Mouse (Mus musculus): ENCODE measurements around the gene Gpat2.

Gpat2 gene

DNA sequence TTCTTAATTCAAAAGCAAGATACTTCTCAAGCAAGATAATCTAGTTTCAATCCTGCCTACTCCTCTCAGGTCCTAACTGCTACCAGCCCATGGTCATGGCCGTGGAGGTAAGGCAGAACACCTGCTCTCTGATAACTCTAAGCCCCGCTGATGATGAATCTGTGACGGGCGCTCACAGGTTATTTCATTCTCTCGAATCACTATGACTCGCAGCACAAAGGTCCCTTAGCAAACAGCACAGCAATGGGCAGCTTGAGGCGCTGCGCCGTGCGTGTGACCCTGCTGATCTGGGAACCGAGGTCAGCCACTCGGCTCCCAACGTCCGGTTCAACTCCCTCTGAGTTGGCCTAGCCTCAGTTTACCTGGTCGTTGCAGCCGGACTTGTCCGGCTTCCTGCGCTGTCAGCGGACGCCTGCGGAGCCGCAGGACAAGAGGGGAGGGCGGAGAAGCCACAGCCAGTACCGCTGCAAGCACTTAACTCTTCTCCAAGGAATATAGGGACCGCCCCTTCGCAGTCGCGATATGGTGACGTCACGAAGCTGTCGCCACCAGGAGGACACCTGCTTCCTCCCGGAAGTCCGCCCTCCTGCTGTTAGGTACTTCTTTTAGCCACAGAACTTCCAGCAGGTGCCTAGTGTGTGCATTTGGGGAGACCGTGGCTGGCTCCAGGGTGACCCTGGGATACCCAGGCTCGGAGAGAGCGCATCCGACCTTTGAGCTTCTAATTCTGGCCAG lies 19.2 kb downstream of the Gpat2 start, which contains the start of gene Fahd2a:
Fahd2a (minus strand) TSS at position 511 of the 735 bp plus-strand sequence.
- DNase-seq (ENCODE audit: low spot score in 2 of 2): peak; percentile 73 to 79

DNA sequence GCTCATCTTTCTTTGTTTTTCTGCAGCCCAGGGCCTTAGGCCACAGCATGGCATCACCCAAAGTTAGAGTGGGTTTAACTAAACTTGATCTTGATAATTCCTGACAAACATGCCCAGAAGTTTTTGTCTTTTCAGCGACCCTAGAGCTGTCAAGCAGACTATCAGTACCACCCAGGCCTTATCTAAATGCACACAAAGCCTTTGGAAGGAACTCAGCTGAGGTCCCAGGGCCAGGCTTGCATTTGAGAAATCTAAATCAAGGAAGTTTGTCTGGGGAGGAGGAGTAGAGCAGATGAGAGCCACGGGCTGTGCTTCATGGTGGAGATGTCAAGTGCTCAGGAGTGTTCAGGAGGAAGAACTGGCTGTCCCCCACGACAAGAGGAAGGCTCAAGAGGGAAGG lies 21.8 kb downstream of the Gpat2 start:
- no peak for DNase-seq (ENCODE audit: low spot score in 2 of 2)

- DNase-seq (ENCODE audit: low spot score in 2 of 2): no peak
Observed at GRCm38 (mm10) chr2:127449691-127450090, 24.7 kb downstream of the Gpat2 start.

GRCm38 (mm10) chr2:127451748-127452147 lies 26.7 kb downstream of the Gpat2 start:
- no peak for DNase-seq (ENCODE audit: low spot score in 2 of 2)

- no peak for DNase-seq (ENCODE audit: low spot score in 2 of 2)
Observed at GRCm38 (mm10) chr2:127453141-127453540, 28.1 kb downstream of the Gpat2 start.

DNA sequence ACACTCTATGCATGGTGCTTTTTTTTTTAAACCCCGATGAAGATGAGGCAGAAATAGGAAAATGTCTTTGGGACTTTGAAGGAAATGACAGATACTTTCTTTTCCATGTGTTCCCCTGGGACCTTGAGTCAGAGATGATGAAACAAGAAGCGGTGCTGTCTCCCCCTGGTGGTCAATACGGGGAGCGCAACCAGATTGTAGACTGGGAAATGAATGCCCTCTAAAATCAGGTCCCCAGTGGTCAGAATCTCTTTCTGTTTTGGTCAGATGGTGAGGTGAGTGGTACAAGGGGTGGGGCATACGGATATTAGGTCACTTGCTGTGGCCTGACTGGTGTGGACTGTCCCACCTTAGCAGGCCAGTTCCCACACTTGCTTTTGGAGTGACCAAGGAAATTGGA lies 28.8 kb downstream of the Gpat2 start:
- DNase-seq (ENCODE audit: low spot score in 2 of 2): peak; percentile 48 to 75

GRCm38 (mm10) chr2:127459341-127459740 lies 34.3 kb downstream of the Gpat2 start:
- no peak for DNase-seq (ENCODE audit: low spot score in 2 of 2)

DNA sequence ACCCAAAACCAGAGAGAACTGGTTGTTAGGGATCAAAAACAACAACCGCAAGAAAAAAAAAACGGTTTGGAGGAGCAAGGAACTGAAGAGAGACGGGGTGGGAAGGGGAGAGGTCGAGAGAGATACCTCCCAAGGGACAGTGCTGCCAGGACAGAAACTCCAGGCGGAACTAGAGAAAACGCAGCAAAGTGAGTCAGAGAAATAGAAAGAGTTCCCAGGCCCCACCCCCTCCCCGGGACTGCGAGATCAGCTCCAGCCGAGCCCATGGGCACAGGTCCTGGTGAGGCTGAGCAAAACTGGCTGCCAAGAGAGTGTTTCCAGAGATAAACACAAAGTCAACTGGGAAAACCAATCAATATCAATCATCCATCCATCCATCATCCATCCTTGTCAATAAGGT lies 36.4 kb downstream of the Gpat2 start:
- no peak for DNase-seq (ENCODE audit: low spot score in 2 of 2)

- peak; percentile 56 to 57 for DNase-seq (ENCODE audit: low spot score in 2 of 2)
Observed at GRCm38 (mm10) chr2:127462314-127462713, 37.3 kb downstream of the Gpat2 start.

- no peak for DNase-seq (ENCODE audit: low spot score in 2 of 2)
Observed at GRCm38 (mm10) chr2:127470183-127470582, 45.2 kb downstream of the Gpat2 start.

GRCm38 (mm10) chr2:127470661-127471060 lies 45.7 kb downstream of the Gpat2 start:
- no peak for DNase-seq (ENCODE audit: low spot score in 2 of 2)

DNA sequence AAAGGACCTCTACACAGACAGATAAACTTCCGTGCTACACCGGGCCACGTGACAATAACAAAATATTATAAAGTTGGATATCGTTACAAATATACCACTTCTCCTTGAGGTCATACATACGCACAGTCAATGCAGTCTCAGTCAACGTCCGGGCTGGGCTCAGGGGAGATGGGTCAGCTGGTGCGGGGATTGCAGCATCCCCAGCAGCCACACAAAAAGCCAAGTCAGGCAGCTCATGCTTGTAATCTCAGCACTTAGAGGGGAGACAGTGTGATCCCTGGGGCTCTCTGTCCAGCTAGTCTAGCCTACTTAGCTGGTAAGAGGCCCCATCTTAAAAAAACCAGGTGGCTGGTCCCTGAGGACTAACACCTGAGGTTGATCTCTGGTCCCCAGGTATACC lies 46.3 kb downstream of the Gpat2 start:
- peak in 1 of 2 experiments; percentile 17 for DNase-seq (ENCODE audit: low spot score in 2 of 2)

DNA sequence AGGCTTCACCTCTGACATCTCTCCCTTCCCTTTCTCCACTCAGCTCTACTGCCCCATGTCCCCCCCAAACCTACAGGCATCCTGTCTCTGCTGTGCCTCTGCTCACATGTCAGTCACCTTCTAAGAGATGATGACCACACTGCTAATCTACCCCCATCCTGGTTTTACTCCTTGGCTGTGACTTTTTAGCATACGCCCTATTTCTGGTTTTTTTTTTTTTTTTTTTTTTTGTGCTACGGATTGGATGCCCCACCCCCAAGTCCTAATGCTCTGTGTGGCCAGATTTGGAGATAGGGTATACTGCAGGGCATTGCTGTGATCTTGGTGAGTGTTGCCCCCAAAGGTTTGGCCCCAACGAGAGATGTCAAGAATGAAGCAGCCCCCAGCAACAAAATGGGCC lies 47.3 kb downstream of the Gpat2 start:
- no peak for DNase-seq (ENCODE audit: low spot score in 2 of 2)

DNA sequence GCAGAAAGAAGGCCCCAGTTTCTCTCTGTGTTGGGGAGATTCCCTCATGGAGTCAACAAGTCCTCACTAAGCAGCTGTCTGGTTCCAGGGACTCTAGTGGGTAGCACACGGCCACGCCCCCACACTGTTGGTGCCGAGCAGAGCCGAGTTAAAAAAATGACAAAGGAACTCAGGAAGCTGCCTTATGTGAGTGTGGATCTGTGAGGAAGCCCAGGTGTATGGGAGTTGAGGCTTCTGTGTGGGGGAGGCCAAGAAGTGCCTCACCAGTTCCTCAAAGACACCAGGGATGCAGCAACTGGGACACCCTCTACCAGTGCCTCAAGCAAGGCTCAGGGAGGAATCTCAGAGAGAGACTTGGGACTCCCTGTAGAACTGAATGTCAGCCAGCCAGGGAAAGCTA lies 54.2 kb downstream of the Gpat2 start:
- DNase-seq (ENCODE audit: low spot score in 2 of 2): no peak

DNA sequence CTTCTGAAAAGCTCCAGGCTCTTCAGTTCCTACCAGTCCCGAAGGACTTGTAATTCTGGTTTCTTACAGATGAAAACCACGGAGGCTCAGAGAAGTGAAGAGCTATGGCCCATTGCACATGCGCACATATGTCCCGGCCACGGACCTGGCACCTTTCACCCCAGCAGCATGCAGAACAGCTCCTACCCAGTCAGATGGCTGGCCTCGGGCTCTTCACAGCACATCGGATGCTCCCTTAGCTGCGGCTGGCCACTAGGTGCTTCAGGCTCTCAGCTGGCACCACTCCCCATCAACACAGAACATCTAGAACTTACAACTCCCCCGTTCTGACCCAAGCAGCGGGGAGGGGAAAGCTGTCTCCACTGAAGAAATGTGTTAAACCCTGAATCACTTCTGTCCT lies 54.8 kb downstream of the Gpat2 start:
- DNase-seq (ENCODE audit: low spot score in 2 of 2): no peak

GRCm38 (mm10) chr2:127481841-127482532 lies 57.0 kb downstream of the Gpat2 start:
- no peak for DNase-seq (ENCODE audit: low spot score in 2 of 2)

GRCm38 (mm10) chr2:127482533-127482911 lies 57.5 kb downstream of the Gpat2 start:
- DNase-seq (ENCODE audit: low spot score in 2 of 2): peak; percentile 88

- peak in 1 of 2 experiments; percentile 62 for DNase-seq (ENCODE audit: low spot score in 2 of 2)
Observed at GRCm38 (mm10) chr2:127483001-127483400, 58.0 kb downstream of the Gpat2 start.

DNA sequence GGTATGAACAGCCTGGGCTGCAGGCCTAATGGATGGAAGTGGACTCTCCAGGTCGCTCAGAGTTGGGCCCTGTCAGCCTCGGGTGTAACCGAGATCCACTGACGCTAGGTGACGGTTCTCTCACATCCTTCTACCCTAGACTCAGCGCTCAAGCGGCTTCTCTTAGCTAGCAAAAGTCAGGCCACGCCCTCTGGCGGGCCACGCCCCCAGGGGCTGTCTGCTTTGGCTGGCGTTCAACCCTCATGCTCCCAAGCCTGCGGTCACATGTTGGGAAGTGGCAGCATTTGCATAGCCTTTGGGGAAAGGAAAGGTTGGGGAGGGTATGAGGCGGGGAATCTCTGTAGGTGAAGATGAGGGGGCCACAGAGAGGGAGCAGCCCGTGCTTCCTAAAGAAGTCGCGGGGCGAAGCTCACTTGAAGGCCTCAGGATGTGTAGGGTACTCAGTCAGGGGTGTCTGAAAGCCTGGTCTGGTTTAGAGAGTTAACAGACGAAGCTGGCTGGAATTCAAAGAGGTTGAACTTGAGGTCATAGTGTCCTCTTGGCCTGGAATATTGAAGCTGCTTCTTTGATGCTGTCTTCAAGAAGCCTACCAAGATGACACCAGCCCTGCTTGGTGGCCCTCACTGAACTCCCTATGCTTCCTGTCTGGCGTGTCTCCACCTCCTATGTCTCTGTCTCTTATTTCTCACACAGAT lies 59.6 kb downstream of the Gpat2 start:
- DNase-seq (ENCODE audit: low spot score in 2 of 2): peak; percentile 56 to 80

Data from heart, adult 9 months (tissue).